Mouse (Mus musculus) neutrophil, adult 5-6 weeks (primary cell): ENCODE results near the gene Depdc1b. TPM values are rescaled to one million over a fixed set of nuclear protein-coding genes. Genes with fewer than 3 reads are reported as not detected.
A peak's percentile ranks its signal among the peaks of the same experiment; 100 is the strongest.

Experiments
- ATAC-seq: fragments of 151-379, 151-347 bp; 2 replicates; pipeline ENCODE4 v1.8.0; 2017; ENCODE audit warnings: mild to moderate bottlenecking, moderate TSS enrichment; ENCODE audit not compliant: insufficient number of reproducible peaks, poor library complexity, low FRiP score, severe bottlenecking; ENCODE audit errors: extremely low read depth
- total RNA-seq: library from RNA; stranded (forward); fragments of 200-1000 nt; gene quantifications from 2 replicates; pipeline ENCODE4 v1.2.3, GENCODE M21; 2017

Gene Depdc1b
- total RNA-seq = 7.1 and 8.3 TPM in 2 replicates

GRCm38 (mm10) chr13:108315702-108316486 lies at the start of gene Depdc1b:
TSS of gene Depdc1b (plus strand) at chr13:108316332.
- peak; percentile 92 for ATAC-seq

DNA sequence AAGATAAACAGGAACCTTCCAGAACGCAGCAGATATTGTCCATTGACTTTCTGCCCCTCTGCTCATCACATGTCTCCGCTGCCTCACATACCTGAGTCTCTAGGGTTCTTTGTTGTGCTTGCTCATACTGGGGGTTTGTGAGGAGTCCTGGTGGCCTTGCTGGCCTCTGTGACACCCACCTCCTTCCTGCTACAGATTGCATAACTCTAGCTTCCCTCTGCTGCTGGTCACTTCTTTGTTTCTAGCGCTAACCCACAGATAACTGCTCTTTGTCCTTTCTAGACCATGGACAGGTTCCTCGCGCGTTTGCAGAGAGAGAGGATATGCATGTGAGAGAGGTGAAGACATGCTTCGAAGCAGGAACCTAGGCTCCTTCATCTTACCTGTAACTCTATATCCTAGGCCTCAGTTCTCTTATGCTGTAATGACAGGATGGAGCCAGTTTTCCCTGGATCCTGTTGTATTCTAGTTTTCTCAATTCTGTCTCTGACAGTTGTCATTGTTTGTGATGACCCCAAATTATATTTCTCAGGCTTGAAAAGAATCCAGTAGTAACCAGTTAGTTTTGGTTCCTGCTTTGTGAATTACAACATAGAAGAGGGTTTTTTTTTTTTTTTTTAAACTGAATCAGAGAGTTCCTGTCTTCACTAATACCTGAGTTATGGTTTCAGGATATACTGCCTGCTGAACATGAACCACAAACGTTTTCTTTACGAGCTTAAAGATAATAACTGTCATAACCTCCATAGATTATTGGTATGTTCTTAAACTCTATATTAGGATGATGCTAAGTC lies 48.1 kb upstream of the Depdc1b start:
- ATAC-seq = peak; percentile 88

DNA sequence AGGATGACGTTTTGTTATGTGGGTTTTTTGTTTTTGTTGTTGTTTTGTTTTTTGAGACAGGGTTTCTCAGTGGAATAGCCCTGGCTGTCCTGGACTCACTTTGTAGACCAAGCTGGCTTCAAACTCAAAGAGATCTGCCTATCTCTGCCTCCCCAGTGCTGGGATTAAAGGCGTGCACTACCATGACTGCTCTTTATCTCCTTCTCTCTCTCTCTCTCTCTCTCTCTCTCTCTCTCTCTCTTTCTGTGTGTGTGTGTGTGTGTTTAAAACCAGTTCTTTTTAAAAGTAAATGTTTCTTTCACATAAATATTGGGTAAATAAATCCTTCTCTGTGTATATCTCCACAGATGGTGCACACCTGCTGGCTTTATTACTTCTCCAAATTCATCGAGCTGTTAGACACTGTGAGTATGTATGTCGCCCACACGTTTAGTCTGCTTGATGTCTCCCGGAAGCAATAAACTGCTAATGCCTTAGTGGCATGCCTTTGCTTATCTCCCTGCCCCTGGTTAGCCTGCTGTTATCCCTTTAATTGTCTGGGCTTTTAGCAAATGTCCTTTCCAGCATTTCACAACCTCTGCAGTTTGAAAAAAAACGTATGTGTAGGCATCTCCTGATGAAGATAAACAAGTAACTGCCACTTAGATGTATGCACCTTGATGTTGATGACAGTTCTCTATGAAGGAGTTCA lies 44.5 kb upstream of the Depdc1b start:
- no peak for ATAC-seq

- ATAC-seq = no peak
These were observed 43.8 kb upstream of the Depdc1b start for GRCm38 (mm10) chr13:108272332-108272731.

- ATAC-seq = no peak
These were observed 43.1 kb upstream of the Depdc1b start for GRCm38 (mm10) chr13:108273034-108273433.

DNA sequence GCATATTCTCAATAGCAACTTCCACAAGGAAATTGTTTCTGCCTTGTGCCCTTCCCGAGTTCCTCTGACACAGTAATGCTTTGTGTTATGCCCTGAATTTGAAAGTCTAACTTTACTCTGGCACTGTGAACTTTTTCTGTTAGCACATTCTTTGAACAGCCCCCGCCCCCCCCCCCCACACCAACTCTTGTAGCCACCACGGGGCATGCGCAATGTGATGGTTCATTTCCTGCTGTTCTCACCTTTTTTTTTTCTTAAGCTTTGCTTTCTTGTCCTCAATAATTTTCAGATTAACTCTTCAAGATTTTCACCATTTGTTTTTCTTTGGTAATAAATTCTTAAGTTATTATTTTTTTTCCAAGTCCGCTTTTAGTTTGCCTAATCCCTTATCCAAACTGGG lies 42.7 kb upstream of the Depdc1b start:
- no peak for ATAC-seq

DNA sequence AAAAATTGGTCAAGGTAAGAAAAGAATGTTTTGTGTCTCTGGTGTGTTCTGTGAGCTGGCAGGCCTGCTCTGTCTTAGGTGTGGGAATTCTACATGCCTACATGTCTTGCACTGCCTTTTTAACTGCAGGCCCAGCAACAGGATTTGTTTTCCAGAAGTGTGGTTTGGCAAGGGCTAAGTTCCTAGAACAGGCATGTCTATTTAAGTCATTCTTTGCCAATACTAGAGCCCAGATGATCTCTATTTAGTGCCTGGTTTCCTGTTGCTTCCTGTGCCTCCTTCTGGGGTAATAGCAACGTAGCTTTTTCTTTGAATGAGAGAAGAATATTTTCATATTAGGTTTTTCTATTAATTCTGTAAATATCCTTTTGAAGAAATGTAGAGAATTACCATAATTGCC lies 39.6 kb upstream of the Depdc1b start:
- ATAC-seq = no peak

- ATAC-seq = no peak
These were observed 38.8 kb upstream of the Depdc1b start for GRCm38 (mm10) chr13:108277320-108277719.

GRCm38 (mm10) chr13:108278592-108278991 lies 37.5 kb upstream of the Depdc1b start:
- ATAC-seq = no peak

- no peak for ATAC-seq
These were observed 31.8 kb upstream of the Depdc1b start for GRCm38 (mm10) chr13:108284312-108284711.

DNA sequence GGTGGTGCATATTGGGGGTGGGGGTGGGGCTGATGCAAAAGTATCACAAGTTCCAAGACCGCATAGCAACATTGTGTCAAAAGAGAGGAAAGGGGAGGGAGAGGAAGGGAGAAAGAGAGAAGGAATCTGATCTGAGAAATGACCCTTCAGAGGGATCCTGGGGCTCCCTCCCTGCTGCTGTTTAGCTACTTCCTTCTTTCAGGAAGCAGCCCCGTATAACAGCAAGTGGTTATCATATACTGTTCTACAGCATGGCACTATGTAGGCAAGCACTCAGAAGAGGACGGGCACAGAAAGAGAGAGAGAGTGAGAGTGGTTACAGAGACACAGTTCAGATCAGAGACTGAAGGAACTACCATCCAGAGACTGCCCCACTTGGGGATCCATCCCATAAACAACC lies 28.2 kb upstream of the Depdc1b start:
- ATAC-seq = no peak

DNA sequence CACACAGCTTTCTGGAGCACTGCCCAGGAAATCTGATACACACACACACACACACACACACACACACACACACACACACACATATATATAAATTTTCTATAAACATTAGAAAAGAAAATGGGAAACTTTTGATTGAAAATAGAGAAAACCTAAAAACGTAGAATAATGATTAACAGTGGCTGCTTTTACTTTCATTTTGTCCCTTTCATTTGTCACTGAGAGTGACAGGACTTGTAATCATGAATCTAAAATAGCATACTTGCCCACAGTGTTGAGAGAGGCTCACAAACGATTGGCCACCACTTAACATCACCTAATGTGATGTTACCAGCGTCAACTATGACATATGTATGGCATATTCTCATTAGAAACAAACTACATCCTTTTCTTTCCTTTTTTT lies 26.7 kb upstream of the Depdc1b start:
- ATAC-seq = no peak

- no peak for ATAC-seq
These were observed 25.8 kb upstream of the Depdc1b start for GRCm38 (mm10) chr13:108290314-108290713.

DNA sequence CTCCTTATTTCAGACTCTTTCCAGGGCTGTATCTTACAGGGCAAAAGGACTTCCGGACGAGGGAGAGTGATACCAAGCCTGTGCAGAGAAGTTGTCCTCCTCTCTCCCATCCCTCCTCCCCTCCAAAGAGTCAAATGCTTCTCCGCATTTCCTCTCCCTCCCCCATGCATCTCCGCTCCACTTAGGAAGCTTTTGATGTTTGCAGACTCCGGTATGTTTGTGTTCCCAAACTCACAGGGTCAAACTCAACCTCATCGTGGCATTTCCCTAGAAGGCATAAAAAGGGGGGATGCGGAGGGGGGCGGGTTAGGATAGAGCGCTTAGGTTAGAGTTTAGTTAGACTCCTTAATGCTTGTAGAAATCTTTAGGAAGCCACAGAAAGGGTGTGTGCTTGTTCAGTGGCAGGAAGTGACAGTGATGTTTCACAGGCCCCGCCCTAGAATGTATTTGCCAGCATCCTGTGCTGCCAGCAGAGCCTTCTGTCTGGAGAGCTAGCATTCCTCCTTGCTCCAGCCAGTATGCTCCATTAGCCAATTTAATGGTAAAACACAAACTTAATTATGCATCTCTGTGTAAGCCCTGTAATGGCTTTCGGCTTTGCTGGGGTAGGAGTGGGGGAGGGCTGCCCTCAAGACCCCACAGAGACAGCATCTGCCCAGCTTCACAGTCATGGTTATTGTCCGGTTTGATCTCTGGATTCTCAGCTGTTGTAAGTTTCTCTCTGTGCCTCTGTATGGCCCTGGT lies 18.6 kb upstream of the Depdc1b start:
- ATAC-seq = peak; percentile 95

DNA sequence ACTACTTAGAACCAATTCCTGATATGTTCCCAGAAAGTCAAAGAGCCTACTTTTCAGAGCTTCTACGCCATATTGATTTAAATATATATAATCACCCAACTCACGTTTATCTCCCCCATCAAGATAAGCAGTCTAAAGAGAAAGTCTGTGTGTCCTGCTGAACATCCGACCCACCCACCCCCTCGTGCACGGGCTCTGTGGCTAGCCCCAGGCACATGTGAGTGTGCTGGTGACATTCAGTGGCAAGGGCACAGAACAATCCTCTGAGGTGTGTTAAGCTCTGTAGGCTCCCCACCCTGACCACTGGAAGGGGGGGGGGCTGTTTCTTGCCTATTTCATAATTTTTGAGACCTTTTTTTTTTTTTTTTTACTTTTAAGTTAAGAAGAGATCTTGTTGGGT lies 17.9 kb upstream of the Depdc1b start:
- no peak; the same call in 1 of the 2 replicates for ATAC-seq

DNA sequence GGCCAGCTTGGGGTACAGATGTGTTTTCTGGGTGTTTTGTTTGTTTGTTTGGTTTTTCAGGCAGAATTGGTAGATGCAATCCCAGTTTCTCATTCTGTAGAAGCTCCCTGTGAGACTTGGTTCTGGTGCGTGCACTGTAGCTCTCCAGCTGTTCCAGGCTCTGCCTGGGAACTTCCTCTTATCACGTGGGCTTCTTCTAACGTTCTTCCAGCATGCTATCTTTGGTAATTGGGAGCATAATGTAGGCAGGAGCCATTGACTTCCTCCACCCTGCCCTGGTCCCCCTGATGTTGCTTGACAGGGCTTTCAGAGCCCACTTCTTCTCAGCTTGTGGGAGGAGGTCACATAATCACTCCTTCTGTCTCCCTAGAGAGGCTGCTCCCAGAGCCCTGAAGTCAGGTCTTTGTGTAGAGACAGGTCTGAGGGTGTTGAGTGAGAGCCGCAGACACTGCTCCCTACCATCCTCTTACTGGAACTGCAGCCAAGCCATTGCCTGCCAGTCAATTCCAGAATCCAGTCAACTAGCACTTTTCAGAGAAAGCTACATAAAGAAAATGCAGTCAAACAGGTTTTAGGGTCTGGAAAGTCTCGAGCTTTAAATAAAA lies 15.7 kb upstream of the Depdc1b start:
- ATAC-seq = no peak

- no peak for ATAC-seq
These were observed 14.7 kb upstream of the Depdc1b start for GRCm38 (mm10) chr13:108301411-108301810.

DNA sequence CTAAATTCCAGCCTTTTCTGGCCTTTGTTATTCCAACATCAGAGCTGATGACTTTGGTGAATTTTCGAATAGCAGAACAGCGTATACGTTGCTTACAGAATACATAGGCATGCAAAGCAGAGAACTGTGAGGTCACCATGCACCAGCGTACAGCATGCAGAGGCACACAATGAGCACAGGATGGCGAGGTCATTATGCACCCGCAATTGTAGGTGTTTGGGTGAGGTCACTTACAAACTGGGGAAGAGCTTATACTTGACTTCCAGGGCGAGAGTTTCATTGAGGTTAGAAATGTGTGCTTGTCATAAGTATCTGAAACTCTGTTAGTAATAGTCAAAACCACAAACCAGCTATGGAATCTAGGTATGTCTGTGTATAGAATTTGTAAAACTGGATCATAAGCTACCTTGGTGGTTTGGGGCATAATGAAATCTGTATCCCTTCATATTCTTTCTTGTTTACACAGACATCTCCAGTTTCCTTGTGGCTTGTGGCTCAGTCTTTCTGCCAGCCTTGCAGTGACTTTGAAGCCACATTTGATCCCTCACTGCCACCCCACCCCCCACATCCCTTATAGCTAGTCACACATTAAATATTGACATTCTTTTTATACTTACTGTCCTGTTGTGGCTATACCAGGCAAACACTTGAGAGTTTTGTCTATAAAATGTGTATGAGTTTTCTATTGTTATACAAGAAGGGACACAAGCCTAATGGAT lies 13.0 kb upstream of the Depdc1b start:
- ATAC-seq = no peak
